Mouse (Mus musculus): ENCODE data around the gene Ubl3. TPM values are rescaled to one million over a fixed set of nuclear protein-coding genes. Genes with fewer than 3 reads are reported as not detected.

Gene Ubl3
- polyA plus RNA-seq, 1 experiment from 2014 or later = 55.0 TPM

- Histone ChIP-seq H3K4me2 (no peak overlapping the region), H3K36me3 (no peaks in the 10 kb centered on the region), H3K27ac (replicated peaks) (no peak overlapping the region), H3K4me1 (no peaks in the 10 kb centered on the region; the same call in 1 of the 2 replicates), H3K9ac (no peak overlapping the region), H3K27me3 (replicated peaks) (no peaks in the 10 kb centered on the region), H3K9me3 (peaks cover 8% of the 10 kb centered on the region; the same call in 1 of the 2 replicates), H3K4me3 (no peak overlapping the region)
- ATAC-seq (ENCODE audit: extremely low read depth, insufficient number of reproducible peaks, low FRiP score, low TSS enrichment) = no peak
- WGBS = 84% methylated on average over 13 of the region's 13 CpGs
These were observed 27.9 kb upstream of the Ubl3 start for GRCm38 (mm10) chr5:148580388-148580985.

GRCm38 (mm10) chr5:148579156-148579555 lies 26.6 kb upstream of the Ubl3 start:
- WGBS = 88% methylated on average over 2 of the region's 2 CpGs
- Histone ChIP-seq H3K27ac (replicated peaks) (no peak overlapping the region), H3K27me3 (replicated peaks) (no peaks in the 10 kb centered on the region), H3K4me2 (no peak overlapping the region), H3K36me3 (no peaks in the 10 kb centered on the region), H3K4me3 (no peak overlapping the region), H3K9me3 (peaks cover 8% of the 10 kb centered on the region; the same call in 1 of the 2 replicates), H3K9ac (no peak overlapping the region), H3K4me1 (peaks cover 13% of the 10 kb centered on the region)
- no peak for ATAC-seq (ENCODE audit: extremely low read depth, insufficient number of reproducible peaks, low FRiP score, low TSS enrichment)

- ATAC-seq (ENCODE audit: extremely low read depth, insufficient number of reproducible peaks, low FRiP score, low TSS enrichment) = no peak
- Histone ChIP-seq H3K27me3 (replicated peaks) (no peaks in the 10 kb centered on the region), H3K9me3 (no peaks in the 10 kb centered on the region), H3K4me3 (no peak overlapping the region), H3K9ac (no peak overlapping the region), H3K4me1 (peaks cover 13% of the 10 kb centered on the region), H3K4me2 (no peak overlapping the region), H3K36me3 (no peaks in the 10 kb centered on the region), H3K27ac (replicated peaks) (no peak overlapping the region)
- 74% methylated on average over 8 of the region's 8 CpGs for WGBS
These were observed 25.8 kb upstream of the Ubl3 start for GRCm38 (mm10) chr5:148578353-148578752.

GRCm38 (mm10) chr5:148577278-148577677 lies 24.7 kb upstream of the Ubl3 start:
- no peak overlapping the region for H3K4me3 ChIP-seq
- no peaks in the 10 kb centered on the region for H3K9me3 ChIP-seq
- no peak for ATAC-seq (ENCODE audit: extremely low read depth, insufficient number of reproducible peaks, low FRiP score, low TSS enrichment)
- H3K27me3 ChIP-seq (replicated peaks) = no peaks in the 10 kb centered on the region
- H3K4me2 ChIP-seq = no peak overlapping the region
- H3K9ac ChIP-seq = no peak overlapping the region
- peaks cover 13% of the 10 kb centered on the region for H3K4me1 ChIP-seq
- WGBS = 60% methylated on average over 9 of the region's 9 CpGs
- no peaks in the 10 kb centered on the region for H3K36me3 ChIP-seq
- H3K27ac ChIP-seq (replicated peaks) = no peak overlapping the region

- Histone ChIP-seq H3K4me1 (peaks cover 13% of the 10 kb centered on the region), H3K27ac (replicated peaks) (peak overlapping the region; percentile 55), H3K27me3 (replicated peaks) (no peaks in the 10 kb centered on the region), H3K9me3 (no peaks in the 10 kb centered on the region), H3K4me2 (peak overlapping the region; percentile 56), H3K36me3 (no peaks in the 10 kb centered on the region), H3K9ac (peak overlapping the region; percentile 61), H3K4me3 (no peak overlapping the region)
- WGBS = 37% methylated on average over 5 of the region's 5 CpGs
- no peak for ATAC-seq (ENCODE audit: extremely low read depth, insufficient number of reproducible peaks, low FRiP score, low TSS enrichment)
These were observed 22.6 kb upstream of the Ubl3 start for GRCm38 (mm10) chr5:148575163-148575562.

- Histone ChIP-seq H3K4me2 (no peak overlapping the region), H3K27ac (replicated peaks) (no peak overlapping the region), H3K27me3 (replicated peaks) (no peaks in the 10 kb centered on the region), H3K4me1 (peaks cover 19% of the 10 kb centered on the region), H3K9ac (no peak overlapping the region), H3K4me3 (no peak overlapping the region), H3K36me3 (no peaks in the 10 kb centered on the region), H3K9me3 (peaks cover 3% of the 10 kb centered on the region; the same call in 1 of the 2 replicates)
- WGBS = 70% methylated on average over 5 of the region's 5 CpGs
- ATAC-seq (ENCODE audit: extremely low read depth, insufficient number of reproducible peaks, low FRiP score, low TSS enrichment) = no peak
These were observed 20.1 kb upstream of the Ubl3 start for GRCm38 (mm10) chr5:148572676-148573075.

- no peak overlapping the region for H3K4me3 ChIP-seq
- ATAC-seq (ENCODE audit: extremely low read depth, insufficient number of reproducible peaks, low FRiP score, low TSS enrichment) = no peak
- H3K36me3 ChIP-seq = no peaks in the 10 kb centered on the region
- H3K9me3 ChIP-seq = peaks cover 3% of the 10 kb centered on the region; the same call in 1 of the 2 replicates
- H3K27ac ChIP-seq (replicated peaks) = no peak overlapping the region
- no peaks in the 10 kb centered on the region for H3K27me3 ChIP-seq (replicated peaks)
- 77% methylated on average over 14 of the region's 14 CpGs for WGBS
- H3K9ac ChIP-seq = no peak overlapping the region
- H3K4me2 ChIP-seq = no peak overlapping the region
- peaks cover 19% of the 10 kb centered on the region for H3K4me1 ChIP-seq
These were observed 18.1 kb upstream of the Ubl3 start for GRCm38 (mm10) chr5:148570571-148571304.

- peaks cover 14% of the 10 kb centered on the region for H3K4me1 ChIP-seq
- no peak overlapping the region for H3K4me3 ChIP-seq
- peaks cover 3% of the 10 kb centered on the region; the same call in 1 of the 2 replicates for H3K9me3 ChIP-seq
- no peaks in the 10 kb centered on the region for H3K27me3 ChIP-seq (replicated peaks)
- 0 out of 2 replicates have a peak overlapping the region, but pooled peaks have one; percentile 7 for H3K4me2 ChIP-seq
- 63% methylated on average over 13 of the region's 13 CpGs for WGBS
- ATAC-seq (ENCODE audit: extremely low read depth, insufficient number of reproducible peaks, low FRiP score, low TSS enrichment) = no peak
- H3K9ac ChIP-seq = no peak overlapping the region; the same call in 1 of the 2 replicates
- H3K36me3 ChIP-seq = no peaks in the 10 kb centered on the region
- no peak overlapping the region for H3K27ac ChIP-seq (replicated peaks)
These were observed 16.9 kb upstream of the Ubl3 start for GRCm38 (mm10) chr5:148569444-148569843.

- ATAC-seq (ENCODE audit: extremely low read depth, insufficient number of reproducible peaks, low FRiP score, low TSS enrichment) = no peak
- Histone ChIP-seq H3K4me1 (peaks cover 18% of the 10 kb centered on the region), H3K4me3 (no peak overlapping the region), H3K27me3 (replicated peaks) (no peaks in the 10 kb centered on the region), H3K9me3 (peaks cover 3% of the 10 kb centered on the region; the same call in 1 of the 2 replicates), H3K9ac (no peak overlapping the region), H3K4me2 (no peak overlapping the region), H3K36me3 (no peaks in the 10 kb centered on the region), H3K27ac (replicated peaks) (no peak overlapping the region)
- 49% methylated on average over 6 of the region's 6 CpGs for whole genome bisulfite sequencing
These were observed 13.0 kb upstream of the Ubl3 start for GRCm38 (mm10) chr5:148565636-148566035.

- H3K4me1 ChIP-seq = peaks cover 16% of the 10 kb centered on the region
- H3K4me2 ChIP-seq = no peak overlapping the region
- no peaks in the 10 kb centered on the region for H3K27me3 ChIP-seq (replicated peaks)
- no peak overlapping the region for H3K27ac ChIP-seq (replicated peaks)
- 72% methylated on average over 3 of the region's 3 CpGs for WGBS
- H3K4me3 ChIP-seq = no peak overlapping the region
- H3K9ac ChIP-seq = no peak overlapping the region
- H3K9me3 ChIP-seq = peaks cover 3% of the 10 kb centered on the region; the same call in 1 of the 2 replicates
- ATAC-seq (ENCODE audit: extremely low read depth, insufficient number of reproducible peaks, low FRiP score, low TSS enrichment) = no peak
- H3K36me3 ChIP-seq = no peaks in the 10 kb centered on the region
These were observed 11.5 kb upstream of the Ubl3 start for GRCm38 (mm10) chr5:148564073-148564472.

GRCm38 (mm10) chr5:148563281-148563680 lies 10.7 kb upstream of the Ubl3 start:
- Histone ChIP-seq H3K4me1 (peaks cover 12% of the 10 kb centered on the region), H3K36me3 (no peaks in the 10 kb centered on the region), H3K4me3 (no peak overlapping the region), H3K27ac (replicated peaks) (no peak overlapping the region), H3K27me3 (replicated peaks) (no peaks in the 10 kb centered on the region), H3K4me2 (no peak overlapping the region), H3K9ac (no peak overlapping the region), H3K9me3 (peaks cover 3% of the 10 kb centered on the region; the same call in 1 of the 2 replicates)
- WGBS = 82% methylated on average over 3 of the region's 4 CpGs
- ATAC-seq (ENCODE audit: extremely low read depth, insufficient number of reproducible peaks, low FRiP score, low TSS enrichment) = no peak
